ENCODE assay signal across 8 mouse cellular contexts in the genomic region with DNA sequence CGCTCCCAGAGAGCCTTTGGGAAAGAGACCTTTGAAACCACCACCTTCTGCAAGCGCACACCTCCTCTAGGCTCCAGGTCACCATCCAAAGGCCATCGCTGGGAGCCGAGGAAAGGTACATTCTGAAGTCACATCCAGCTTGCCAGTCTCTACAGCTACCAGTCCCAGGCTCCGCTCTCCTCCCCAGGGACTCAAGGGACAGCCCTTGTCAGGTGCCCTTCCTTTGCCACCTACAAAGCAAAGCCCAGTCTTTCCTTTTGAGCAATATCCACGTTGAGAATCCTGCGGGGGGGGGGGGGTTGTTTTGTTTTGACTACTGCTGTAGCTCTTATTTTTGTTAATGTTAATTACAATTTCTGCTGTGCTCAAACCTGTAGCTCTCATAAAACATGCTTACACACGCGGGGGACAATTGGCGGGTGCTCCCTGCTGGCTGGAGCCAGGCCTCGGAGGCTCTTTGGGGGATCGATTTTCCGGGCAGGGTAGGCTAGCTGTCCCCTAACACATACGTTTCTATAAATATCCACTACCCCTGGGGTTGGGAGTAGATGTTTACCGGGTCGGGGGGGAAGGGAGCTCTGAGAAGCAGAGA. TPM values are rescaled to one million over a fixed set of nuclear protein-coding genes. Genes with fewer than 3 reads are reported as not detected.
DNase-seq lines count a peak whose midpoint lies in the region; ATAC-seq and TF ChIP-seq lines count a peak whose summit lies in the region.

No protein-coding gene starts in this region.

- H3K9ac ChIP-seq in liver, adult 2 months (ENCODE audit: low read depth, low read length), result peak overlapping the region; percentile 100
- H3K9ac ChIP-seq in forebrain, postnatal 0 days, result peak overlapping the region; percentile 96
- H3K9ac ChIP-seq in kidney, postnatal 0 days (ENCODE audit: low read depth, low read length), result peak overlapping the region; percentile 99

- H3ac ChIP-seq in myocyte (ENCODE audit: control insufficient read depth, insufficient read length), result peak overlapping the region; percentile 99

- H3K27me3 ChIP-seq in liver, adult 2 months (ENCODE audit: control insufficient read depth, insufficient read depth, low read length), result no peaks in the 10 kb centered on the region
- no peaks in the 10 kb centered on the region for H3K27me3 ChIP-seq in forebrain, postnatal 0 days (ENCODE audit: insufficient read depth, low read length)
- no peaks in the 10 kb centered on the region for H3K27me3 ChIP-seq in kidney, postnatal 0 days (ENCODE audit: insufficient read depth, low read length)
- no peaks in the 10 kb centered on the region for H3K27me3 ChIP-seq in myocyte (ENCODE audit: control insufficient read depth, insufficient read depth, insufficient read length)

- no peak for TF ChIP-seq CTCF in liver, adult 2 months (IDR thresholded peaks at IDR 0.05; ENCODE audit: low read depth, low read length)
- TF ChIP-seq CTCF in forebrain, postnatal 0 days (IDR thresholded peaks at IDR 0.05; ENCODE audit: low read depth), result no peak
- peak; percentile 13; the same call in 1 of the 2 replicates for TF ChIP-seq CTCF in kidney, postnatal 0 days (IDR thresholded peaks at IDR 0.05; ENCODE audit: low read depth)

- H3K27ac ChIP-seq in liver, adult 2 months (replicated peaks; ENCODE audit: insufficient read depth, low read depth, low read length), result peak overlapping the region; percentile 90
- peak overlapping the region; percentile 96 for H3K27ac ChIP-seq in forebrain, postnatal 0 days (ENCODE audit: low read depth, low read length)
- peak overlapping the region; percentile 98 for H3K27ac ChIP-seq in kidney, postnatal 0 days

- peaks cover 5% of the 10 kb centered on the region for H3K4me1 ChIP-seq in liver, adult 2 months (ENCODE audit: control insufficient read depth, insufficient read depth, low read length)
- peaks cover 26% of the 10 kb centered on the region for H3K4me1 ChIP-seq in forebrain, postnatal 0 days (ENCODE audit: insufficient read depth)
- peaks cover 12% of the 10 kb centered on the region for H3K4me1 ChIP-seq in kidney, postnatal 0 days (replicated peaks; ENCODE audit: insufficient read depth, low read length)

- WGBS in liver, adult 2 months, result 9% methylated on average over 16 of the region's 16 CpGs
- 8% methylated on average over 16 of the region's 16 CpGs for WGBS in forebrain, postnatal 0 days
- WGBS in kidney, postnatal 0 days, result 11% methylated on average over 16 of the region's 16 CpGs

- peak; percentile 88 for DNase-seq in liver, adult 2 months (ENCODE audit: extremely low read depth, low read depth, low spot score)
- DNase-seq in liver, result no peak
- peak; percentile 13 to 35 for DNase-seq in adrenal gland, postnatal 36 days
- no peak for DNase-seq in forebrain, postnatal 0 days
- no peak for DNase-seq in kidney, postnatal 0 days (ENCODE audit: low spot score)
- DNase-seq in Muller cell, postnatal 12 days (ENCODE audit: inconsistent ontology term), result no peak
- DNase-seq in layer of hippocampus, adult 9-10 months (ENCODE audit: low spot score), result no peak

- peaks cover 35% of the 10 kb centered on the region for H3K79me2 ChIP-seq in liver, adult 2 months (ENCODE audit: control insufficient read depth, insufficient read depth, low read length)
- peaks cover 57% of the 10 kb centered on the region for H3K79me2 ChIP-seq in myocyte (ENCODE audit: control insufficient read depth, insufficient read depth)

- peak; percentile 72 for TF ChIP-seq POLR2A in liver, adult 2 months (IDR thresholded peaks at IDR 0.05; ENCODE audit: extremely low read depth, insufficient read depth, low read length)
- no peak for TF ChIP-seq POLR2A in myocyte (IDR thresholded peaks at IDR 0.05; ENCODE audit: insufficient read length, low read depth)

- no peak for ATAC-seq in forebrain, postnatal 0 days
- no peak for ATAC-seq in kidney, postnatal 0 days (replicated peaks; ENCODE audit: low FRiP score, low read depth)

- peak overlapping the region; percentile 97 for H3K4me3 ChIP-seq in liver, adult 2 months (ENCODE audit: insufficient read depth, low read depth, low read length)
- peak overlapping the region; percentile 98 for H3K4me3 ChIP-seq in forebrain, postnatal 0 days (ENCODE audit: low read depth, low read length)
- H3K4me3 ChIP-seq in kidney, postnatal 0 days (replicated peaks; ENCODE audit: low read depth, low read length), result peak overlapping the region; percentile 86
- H3K4me3 ChIP-seq in myocyte, result peak overlapping the region; percentile 85

- no peaks in the 10 kb centered on the region for H3K9me3 ChIP-seq in forebrain, postnatal 0 days (ENCODE audit: low read length)
- no peaks in the 10 kb centered on the region for H3K9me3 ChIP-seq in kidney, postnatal 0 days (replicated peaks; ENCODE audit: low read length)

- H3K4me2 ChIP-seq in forebrain, postnatal 0 days (ENCODE audit: low read depth), result peak overlapping the region; percentile 99
- H3K4me2 ChIP-seq in kidney, postnatal 0 days (ENCODE audit: low read length), result peak overlapping the region; percentile 86
- H3K4me2 ChIP-seq in myocyte (ENCODE audit: low read depth), result peak overlapping the region; percentile 87

- peaks cover 17% of the 10 kb centered on the region; the same call in 1 of the 2 replicates for H3K36me3 ChIP-seq in liver, adult 2 months (ENCODE audit: control insufficient read depth, insufficient read depth, low read length)
- no peaks in the 10 kb centered on the region; the same call in 1 of the 2 replicates for H3K36me3 ChIP-seq in forebrain, postnatal 0 days (ENCODE audit: insufficient read depth)
- peaks cover 13% of the 10 kb centered on the region; the same call in 1 of the 2 replicates for H3K36me3 ChIP-seq in kidney, postnatal 0 days (ENCODE audit: insufficient read depth, low read length)
- peaks cover 20% of the 10 kb centered on the region for H3K36me3 ChIP-seq in myocyte (ENCODE audit: control insufficient read depth, insufficient read depth)

TF ChIP-seq in myocyte, 11 proteins besides CTCF, POLR2A, EP300 and RAD21:
- TF ChIP-seq TCF12 (IDR thresholded peaks at IDR 0.05; ENCODE audit: insufficient read depth, poor library complexity, severe bottlenecking) (no peak), MAX (IDR thresholded peaks at IDR 0.05; ENCODE audit: low read depth) (no peak), POLR2AphosphoS2 (IDR thresholded peaks at IDR 0.05; ENCODE audit: insufficient read length, low read depth) (peak; percentile 44), USF1 (IDR thresholded peaks at IDR 0.05; ENCODE audit: low read depth) (no peak), E2F4 (IDR thresholded peaks at IDR 0.05; ENCODE audit: insufficient read depth) (no peak)

RNA-seq across cellular contexts. Expression of a gene that starts 2.6 kb away (rescaled TPM):
- total RNA-seq in liver, adult 2 months (2014; rRNA removed), result 19.3 and 20.0 TPM in 2 replicates
- 12.1 TPM in 2 replicates for polyA plus RNA-seq in liver, adult 2 months (2012; rRNA removed)
- total RNA-seq in adrenal gland, postnatal 36 days (2021), result 10 to 100 TPM; 27.4 to 47.7 TPM
- total RNA-seq in forebrain, postnatal 0 days (2014; rRNA removed), result 52.9 and 57.1 TPM in 2 replicates
- 9.6 and 11.4 TPM in 2 replicates for polyA plus RNA-seq in forebrain, postnatal 0 days (2015; fragmentation: Nextera tagmentation; extraction: Ambion mirVana)
- polyA plus RNA-seq in kidney, postnatal 0 days (2015; fragmentation: Nextera tagmentation; extraction: Ambion mirVana), result 8.5 TPM in 2 replicates
- 24.2 TPM for polyA plus RNA-seq in myocyte (2012; fragmentation: generic; extraction: Trizol)

Comparison
In these comparisons a context has a peak if more than half of its experiments do, and no peak if none do; other contexts are left out.
1. DNase-seq: peak in liver, adult 2 months (single experiment) and adrenal gland, postnatal 36 days (2 of 2); none in liver (single experiment), forebrain, postnatal 0 days (single experiment), kidney, postnatal 0 days (single experiment), Muller cell, postnatal 12 days (single experiment) and layer of hippocampus, adult 9-10 months (single experiment).
2. Peak in every context shown above with its lines, with median percentiles within 50 percentile points of each other: H3K27ac ChIP-seq, H3K4me3 ChIP-seq, H3K9ac ChIP-seq and H3K4me2 ChIP-seq.